Mouse (Mus musculus) cerebellum, adult 9-10 months (tissue): ENCODE measurements around the gene Gm7903.
"Not testable (repeated sequence)": the region's sequence is repeated elsewhere in the genome, so short reads cannot be mapped to it uniquely, and the experiment has no call there.

Experiments
- DNase-seq: peaks from one replicate; pipeline ENCODE4 v3.0.0; 2022

Gm7903 gene

GRCm38 (mm10) chrX:135433535-135433934 lies at the start of gene Gm7903:
Gene Gm7903, plus strand, starts transcription at chrX:135433835.
- DNase-seq: not testable (repeated sequence)

GRCm38 (mm10) chrX:135403578-135403977 lies 30.1 kb upstream of the Gm7903 start:
- DNase-seq: not testable (repeated sequence)

GRCm38 (mm10) chrX:135421203-135421602 lies 12.4 kb upstream of the Gm7903 start:
- peak; percentile 0 for DNase-seq

- DNase-seq: not testable (repeated sequence)
These were observed 11.8 kb upstream of the Gm7903 start for GRCm38 (mm10) chrX:135421824-135422223.

GRCm38 (mm10) chrX:135422473-135422872 lies 11.2 kb upstream of the Gm7903 start:
- not testable (repeated sequence) for DNase-seq

GRCm38 (mm10) chrX:135464160-135464559 lies 30.5 kb downstream of the Gm7903 start:
- not testable (repeated sequence) for DNase-seq

GRCm38 (mm10) chrX:135481902-135482301 lies 48.3 kb downstream of the Gm7903 start:
- not testable (repeated sequence) for DNase-seq

- not testable (repeated sequence) for DNase-seq
These were observed 49.5 kb downstream of the Gm7903 start for GRCm38 (mm10) chrX:135483183-135483582.
